Mouse (Mus musculus) myocyte (in vitro differentiated cells): ENCODE data around the gene Usp1.

Experiments
- MYOD1 ChIP-seq, 3 experiments: IDR thresholded peaks; one replicate each; pipeline ENCODE4 v1.6.1; 2011; ENCODE audit warnings: control low read depth in 2 of 3, low read depth in 2 of 3, mild to moderate bottlenecking in 2 of 3, moderate library complexity in 1 of 3; ENCODE audit not compliant: insufficient read length in 2 of 3, control insufficient read depth in 1 of 3
- POLR2A ChIP-seq: IDR thresholded peaks from one replicate; pipeline ENCODE4 v1.6.1; 2011; ENCODE audit warnings: low read depth, mild to moderate bottlenecking, control low read depth, moderate library complexity; ENCODE audit not compliant: insufficient read length
- REST ChIP-seq: IDR thresholded peaks from one replicate; pipeline ENCODE4 v1.6.1; 2011; ENCODE audit warnings: mild to moderate bottlenecking, control low read depth, moderate library complexity; ENCODE audit not compliant: insufficient read depth, insufficient read length

GRCm38 (mm10) chr4:98984701-98985100 is 61.1 kb downstream of the Usp1 start:
- no peak for TF ChIP-seq MYOD1 (IDR thresholded peaks at IDR 0.05; ENCODE audit: control insufficient read depth in 1 of 3, insufficient read length in 2 of 3, low read depth in 2 of 3)
- no peak for TF ChIP-seq POLR2A
- no peak for TF ChIP-seq REST
